Mouse (Mus musculus): ENCODE results near the gene Slc35e1. TPM values are rescaled to one million over a fixed set of nuclear protein-coding genes. Genes with fewer than 3 reads are reported as not detected.

The Slc35e1 gene
- polyA plus RNA-seq, 1 experiment, result 43.8 TPM

DNA sequence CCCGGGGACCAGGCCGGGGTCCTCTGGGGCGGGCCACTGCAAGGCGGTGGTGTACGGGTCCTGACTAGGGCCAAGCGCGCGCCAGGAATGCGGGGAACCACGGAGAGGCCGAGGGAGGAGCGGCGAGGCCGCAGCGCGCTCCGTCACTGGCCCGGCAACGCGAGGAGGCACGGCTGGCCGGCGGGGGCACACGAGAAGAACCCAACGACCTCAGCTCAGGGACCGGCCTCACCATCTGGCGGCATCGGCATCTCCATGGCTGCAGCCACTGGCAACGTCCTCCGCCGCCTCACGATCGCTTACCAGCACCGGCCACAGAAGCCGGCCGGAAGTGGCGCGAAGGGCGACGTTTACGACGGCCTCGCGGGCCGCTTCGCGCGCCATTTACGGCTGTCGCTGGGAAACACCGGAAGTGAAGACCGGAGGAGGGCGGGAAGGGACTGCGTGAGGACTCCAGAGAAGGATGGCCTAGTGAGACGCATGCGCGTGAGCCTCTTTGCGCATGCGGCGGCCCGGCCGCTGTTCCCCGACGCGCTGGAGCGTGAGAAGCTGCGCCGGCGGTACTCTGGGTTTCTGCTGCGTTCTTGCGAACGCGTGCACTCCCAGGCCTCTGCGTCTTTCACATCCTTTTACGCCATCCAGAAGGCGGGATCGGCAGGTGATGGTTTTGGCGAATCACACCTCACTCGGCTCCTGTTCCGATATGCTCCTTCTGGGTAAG is 17.4 kb downstream of the Slc35e1 start, which contains the start of gene Cherp:
Cherp (minus strand) TSS at position 401 of the 721 bp plus-strand sequence.
- DNase-seq (ENCODE audit: low read depth), result peak; percentile 100
- peak; percentile 55 for TF ChIP-seq POLR2A (IDR thresholded peaks at IDR 0.05; ENCODE audit: borderline replicate concordance, extremely low read depth, insufficient read depth, insufficient read length, poor library complexity, severe bottlenecking)
- no peak for TF ChIP-seq CTCF (IDR thresholded peaks at IDR 0.05; ENCODE audit: borderline replicate concordance, extremely low read depth, insufficient read depth, insufficient read length)

- TF ChIP-seq POLR2A (IDR thresholded peaks at IDR 0.05; ENCODE audit: borderline replicate concordance, extremely low read depth, insufficient read depth, insufficient read length, poor library complexity, severe bottlenecking) (no peak), CTCF (IDR thresholded peaks at IDR 0.05; ENCODE audit: borderline replicate concordance, extremely low read depth, insufficient read depth, insufficient read length) (no peak)
These were observed 21.7 kb downstream of the Slc35e1 start for GRCm38 (mm10) chr8:72470684-72471083.

GRCm38 (mm10) chr8:72469984-72470383 is 22.4 kb downstream of the Slc35e1 start:
- no peak for DNase-seq (ENCODE audit: low read depth)

More at GRCm38 (mm10) chr8:72470684-72471083, 21.7 kb downstream of the Slc35e1 start:
- DNase-seq (ENCODE audit: low read depth), result no peak

GRCm38 (mm10) chr8:72469243-72469642 is 23.2 kb downstream of the Slc35e1 start:
- no peak for DNase-seq (ENCODE audit: low read depth)
- TF ChIP-seq CTCF (IDR thresholded peaks at IDR 0.05; ENCODE audit: borderline replicate concordance, extremely low read depth, insufficient read depth, insufficient read length) (no peak), POLR2A (IDR thresholded peaks at IDR 0.05; ENCODE audit: borderline replicate concordance, extremely low read depth, insufficient read depth, insufficient read length, poor library complexity, severe bottlenecking) (no peak)

More at GRCm38 (mm10) chr8:72469984-72470383, 22.4 kb downstream of the Slc35e1 start:
- TF ChIP-seq CTCF (IDR thresholded peaks at IDR 0.05; ENCODE audit: borderline replicate concordance, extremely low read depth, insufficient read depth, insufficient read length), result no peak
- no peak for TF ChIP-seq POLR2A (IDR thresholded peaks at IDR 0.05; ENCODE audit: borderline replicate concordance, extremely low read depth, insufficient read depth, insufficient read length, poor library complexity, severe bottlenecking)

DNA sequence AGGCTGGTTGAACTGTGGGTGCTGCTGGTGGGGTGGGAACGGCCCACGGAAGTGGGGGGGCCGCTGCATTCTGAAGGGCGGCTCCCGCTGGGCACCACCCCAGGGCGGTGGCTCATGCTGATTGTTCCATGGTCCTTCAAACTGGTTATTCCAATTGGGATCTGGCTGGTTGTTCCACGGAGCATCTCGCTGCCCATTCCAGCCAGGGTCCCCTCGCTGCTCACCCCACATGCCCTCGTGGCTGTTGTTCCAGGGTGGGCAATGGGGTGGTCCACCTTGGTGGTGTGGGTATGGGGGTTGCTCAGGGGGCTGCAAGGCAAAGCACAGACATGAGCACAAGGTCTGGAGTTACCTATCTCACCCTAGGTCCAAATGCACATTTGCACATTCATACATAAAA is 28.2 kb downstream of the Slc35e1 start:
- no peak for TF ChIP-seq POLR2A (IDR thresholded peaks at IDR 0.05; ENCODE audit: borderline replicate concordance, extremely low read depth, insufficient read depth, insufficient read length, poor library complexity, severe bottlenecking)
- no peak for TF ChIP-seq CTCF (IDR thresholded peaks at IDR 0.05; ENCODE audit: borderline replicate concordance, extremely low read depth, insufficient read depth, insufficient read length)
- no peak for DNase-seq (ENCODE audit: low read depth)

DNA sequence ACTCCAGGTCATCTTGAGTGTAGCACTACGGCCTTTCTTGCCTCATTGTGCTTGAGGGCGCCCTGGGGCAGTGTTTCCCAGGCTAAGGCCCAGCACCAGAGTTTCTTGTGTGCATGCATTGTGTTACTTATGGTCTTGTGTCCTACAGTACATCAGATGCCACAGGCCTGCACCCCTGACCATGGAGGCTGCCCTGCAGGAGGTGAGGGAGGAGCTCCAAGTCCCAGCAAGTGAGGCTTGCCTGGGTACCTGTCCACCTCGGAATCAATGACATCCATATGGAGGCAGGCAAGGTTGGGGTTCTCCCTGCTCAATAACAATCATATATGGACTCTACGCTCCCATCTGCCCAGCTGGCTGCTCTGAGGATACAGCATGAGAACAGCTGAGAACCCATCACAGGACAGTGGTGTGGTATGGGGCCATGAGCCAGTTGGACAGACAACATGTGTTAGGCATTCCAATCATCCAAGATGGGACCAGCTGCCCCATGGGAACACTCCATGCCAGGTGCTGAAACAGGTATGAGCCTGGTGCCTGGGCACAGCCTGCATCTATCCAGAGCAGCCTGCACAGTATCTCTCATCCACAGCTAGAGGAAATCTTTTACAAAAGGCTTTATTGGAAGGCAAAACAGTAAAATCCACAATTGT is 32.4 kb downstream of the Slc35e1 start:
- TF ChIP-seq POLR2A (IDR thresholded peaks at IDR 0.05; ENCODE audit: borderline replicate concordance, extremely low read depth, insufficient read depth, insufficient read length, poor library complexity, severe bottlenecking) (no peak), CTCF (IDR thresholded peaks at IDR 0.05; ENCODE audit: borderline replicate concordance, extremely low read depth, insufficient read depth, insufficient read length) (no peak)
- DNase-seq (ENCODE audit: low read depth), result no peak

DNA sequence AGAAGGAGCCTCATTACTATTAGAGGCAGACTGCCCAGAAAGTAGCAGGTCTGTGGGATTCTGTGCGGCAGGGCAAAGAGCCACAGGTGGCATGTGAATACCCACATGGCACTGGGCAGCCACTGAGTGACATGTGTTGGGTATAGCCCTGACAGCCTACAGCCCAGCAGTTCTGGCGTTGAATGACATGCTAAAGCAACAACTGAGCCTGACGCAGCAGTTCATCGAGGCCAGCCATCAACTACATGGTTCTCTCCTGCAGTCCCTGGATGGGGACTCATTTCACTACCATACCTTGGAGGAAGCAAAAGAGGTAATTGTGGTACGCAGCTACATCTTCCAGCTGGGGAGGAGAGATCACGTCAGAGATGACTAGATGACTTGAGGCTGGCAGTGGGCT is 34.0 kb downstream of the Slc35e1 start:
- no peak for TF ChIP-seq POLR2A (IDR thresholded peaks at IDR 0.05; ENCODE audit: borderline replicate concordance, extremely low read depth, insufficient read depth, insufficient read length, poor library complexity, severe bottlenecking)
- no peak for TF ChIP-seq CTCF (IDR thresholded peaks at IDR 0.05; ENCODE audit: borderline replicate concordance, extremely low read depth, insufficient read depth, insufficient read length)
- DNase-seq (ENCODE audit: low read depth), result no peak

- no peak for DNase-seq (ENCODE audit: low read depth)
- TF ChIP-seq POLR2A (IDR thresholded peaks at IDR 0.05; ENCODE audit: borderline replicate concordance, extremely low read depth, insufficient read depth, insufficient read length, poor library complexity, severe bottlenecking) (no peak), CTCF (IDR thresholded peaks at IDR 0.05; ENCODE audit: borderline replicate concordance, extremely low read depth, insufficient read depth, insufficient read length) (no peak)
These were observed 34.6 kb downstream of the Slc35e1 start for GRCm38 (mm10) chr8:72457806-72458205.

DNA sequence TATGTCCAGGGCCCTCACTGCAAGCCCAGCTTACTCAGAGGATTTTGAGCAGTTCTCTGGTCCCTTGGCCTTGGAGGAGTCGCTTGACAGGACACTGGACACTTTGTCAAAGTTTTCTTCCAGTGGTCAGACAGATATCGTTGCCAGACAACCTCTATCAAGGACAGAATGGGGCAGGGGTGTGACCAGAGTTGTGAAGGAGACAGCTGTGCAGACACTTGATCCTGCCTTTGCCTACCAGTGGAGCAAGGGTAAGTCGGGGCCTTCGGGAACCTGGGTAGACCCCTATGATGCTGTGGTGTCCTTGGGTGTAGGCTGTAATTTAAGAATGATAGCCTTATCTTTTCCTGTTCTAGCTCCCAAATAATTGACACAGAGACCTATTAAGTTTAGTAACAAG is 37.1 kb downstream of the Slc35e1 start:
- DNase-seq (ENCODE audit: low read depth), result no peak
- no peak for TF ChIP-seq POLR2A (IDR thresholded peaks at IDR 0.05; ENCODE audit: borderline replicate concordance, extremely low read depth, insufficient read depth, insufficient read length, poor library complexity, severe bottlenecking)
- no peak for TF ChIP-seq CTCF (IDR thresholded peaks at IDR 0.05; ENCODE audit: borderline replicate concordance, extremely low read depth, insufficient read depth, insufficient read length)

- DNase-seq (ENCODE audit: low read depth), result no peak
These were observed 38.5 kb downstream of the Slc35e1 start for GRCm38 (mm10) chr8:72453904-72454303.

GRCm38 (mm10) chr8:72451516-72451915 is 40.9 kb downstream of the Slc35e1 start:
- TF ChIP-seq CTCF (IDR thresholded peaks at IDR 0.05; ENCODE audit: borderline replicate concordance, extremely low read depth, insufficient read depth, insufficient read length) (no peak), POLR2A (IDR thresholded peaks at IDR 0.05; ENCODE audit: borderline replicate concordance, extremely low read depth, insufficient read depth, insufficient read length, poor library complexity, severe bottlenecking) (no peak)
- no peak for DNase-seq (ENCODE audit: low read depth)

More at GRCm38 (mm10) chr8:72453904-72454303, 38.5 kb downstream of the Slc35e1 start:
- TF ChIP-seq POLR2A (IDR thresholded peaks at IDR 0.05; ENCODE audit: borderline replicate concordance, extremely low read depth, insufficient read depth, insufficient read length, poor library complexity, severe bottlenecking), result no peak
- peak; percentile 1; the same call in 1 of the 2 replicates for TF ChIP-seq CTCF (IDR thresholded peaks at IDR 0.05; ENCODE audit: borderline replicate concordance, extremely low read depth, insufficient read depth, insufficient read length)
